Mouse (Mus musculus): ENCODE measurements around the gene Tmem106c. TPM values are rescaled to one million over a fixed set of nuclear protein-coding genes. Genes with fewer than 3 reads are reported as not detected.

The Tmem106c gene
- polyA plus RNA-seq (2011; ENCODE audit: insufficient read length, low read depth, missing spikeins), result 29.1 and 32.0 TPM in 2 replicates

GRCm38 (mm10) chr15:97963989-97964835 is at the start of gene Tmem106c:
Gene Tmem106c (plus strand): TSS chr15:97964200.
- no peaks in the 10 kb centered on the region for H3K4me1 ChIP-seq (ENCODE audit: control insufficient read depth, insufficient read depth, low read length)
- peak within 1 kb of the TSS; percentile 21; the same call in 1 of the 2 replicates for H3K27ac ChIP-seq (ENCODE audit: insufficient read depth, low read length)
- H3K4me3 ChIP-seq (ENCODE audit: insufficient read depth, low read length), result peak within 1 kb of the TSS; percentile 87
- TF ChIP-seq CTCF (IDR thresholded peaks at IDR 0.05; ENCODE audit: borderline replicate concordance, insufficient read depth, low read length), result peak; percentile 71
- peak; percentile 78 for TF ChIP-seq POLR2A (IDR thresholded peaks at IDR 0.05; ENCODE audit: low read depth, low read length)

GRCm38 (mm10) chr15:97914331-97914747 is 49.7 kb upstream of the Tmem106c start:
- TF ChIP-seq CTCF (IDR thresholded peaks at IDR 0.05; ENCODE audit: borderline replicate concordance, insufficient read depth, low read length), result no peak
- TF ChIP-seq POLR2A (IDR thresholded peaks at IDR 0.05; ENCODE audit: low read depth, low read length), result no peak

GRCm38 (mm10) chr15:97917994-97918393 is 46.0 kb upstream of the Tmem106c start:
- Histone ChIP-seq H3K27ac (ENCODE audit: insufficient read depth, low read length) (no peak overlapping the region), H3K4me3 (ENCODE audit: insufficient read depth, low read length) (no peak overlapping the region), H3K4me1 (ENCODE audit: control insufficient read depth, insufficient read depth, low read length) (no peaks in the 10 kb centered on the region)
- TF ChIP-seq POLR2A (IDR thresholded peaks at IDR 0.05; ENCODE audit: low read depth, low read length) (no peak), CTCF (IDR thresholded peaks at IDR 0.05; ENCODE audit: borderline replicate concordance, insufficient read depth, low read length) (no peak)

More at GRCm38 (mm10) chr15:97914331-97914747, 49.7 kb upstream of the Tmem106c start:
- Histone ChIP-seq H3K4me3 (ENCODE audit: insufficient read depth, low read length) (no peak overlapping the region), H3K27ac (ENCODE audit: insufficient read depth, low read length) (no peak overlapping the region), H3K4me1 (ENCODE audit: control insufficient read depth, insufficient read depth, low read length) (no peaks in the 10 kb centered on the region)

- TF ChIP-seq POLR2A (IDR thresholded peaks at IDR 0.05; ENCODE audit: low read depth, low read length) (no peak), CTCF (IDR thresholded peaks at IDR 0.05; ENCODE audit: borderline replicate concordance, insufficient read depth, low read length) (no peak)
- Histone ChIP-seq H3K27ac (ENCODE audit: insufficient read depth, low read length) (no peak overlapping the region), H3K4me3 (ENCODE audit: insufficient read depth, low read length) (no peak overlapping the region), H3K4me1 (ENCODE audit: control insufficient read depth, insufficient read depth, low read length) (no peaks in the 10 kb centered on the region)
These were observed 44.8 kb upstream of the Tmem106c start for GRCm38 (mm10) chr15:97919217-97919616.

GRCm38 (mm10) chr15:97920306-97920705 is 43.7 kb upstream of the Tmem106c start:
- no peaks in the 10 kb centered on the region for H3K4me1 ChIP-seq (ENCODE audit: control insufficient read depth, insufficient read depth, low read length)
- no peak overlapping the region for H3K27ac ChIP-seq (ENCODE audit: insufficient read depth, low read length)
- TF ChIP-seq CTCF (IDR thresholded peaks at IDR 0.05; ENCODE audit: borderline replicate concordance, insufficient read depth, low read length) (no peak), POLR2A (IDR thresholded peaks at IDR 0.05; ENCODE audit: low read depth, low read length) (no peak)
- no peak overlapping the region for H3K4me3 ChIP-seq (ENCODE audit: insufficient read depth, low read length)

GRCm38 (mm10) chr15:97921796-97922195 is 42.2 kb upstream of the Tmem106c start:
- H3K27ac ChIP-seq (ENCODE audit: insufficient read depth, low read length), result no peak overlapping the region
- TF ChIP-seq CTCF (IDR thresholded peaks at IDR 0.05; ENCODE audit: borderline replicate concordance, insufficient read depth, low read length) (no peak), POLR2A (IDR thresholded peaks at IDR 0.05; ENCODE audit: low read depth, low read length) (no peak)
- H3K4me1 ChIP-seq (ENCODE audit: control insufficient read depth, insufficient read depth, low read length), result no peaks in the 10 kb centered on the region
- no peak overlapping the region for H3K4me3 ChIP-seq (ENCODE audit: insufficient read depth, low read length)

GRCm38 (mm10) chr15:97922421-97922820 is 41.6 kb upstream of the Tmem106c start:
- Histone ChIP-seq H3K4me3 (ENCODE audit: insufficient read depth, low read length) (no peak overlapping the region), H3K4me1 (ENCODE audit: control insufficient read depth, insufficient read depth, low read length) (no peaks in the 10 kb centered on the region), H3K27ac (ENCODE audit: insufficient read depth, low read length) (no peak overlapping the region)
- no peak for TF ChIP-seq CTCF (IDR thresholded peaks at IDR 0.05; ENCODE audit: borderline replicate concordance, insufficient read depth, low read length)
- no peak for TF ChIP-seq POLR2A (IDR thresholded peaks at IDR 0.05; ENCODE audit: low read depth, low read length)

- no peak for TF ChIP-seq POLR2A (IDR thresholded peaks at IDR 0.05; ENCODE audit: low read depth, low read length)
- no peak for TF ChIP-seq CTCF (IDR thresholded peaks at IDR 0.05; ENCODE audit: borderline replicate concordance, insufficient read depth, low read length)
- Histone ChIP-seq H3K4me1 (ENCODE audit: control insufficient read depth, insufficient read depth, low read length) (no peaks in the 10 kb centered on the region), H3K4me3 (ENCODE audit: insufficient read depth, low read length) (no peak overlapping the region), H3K27ac (ENCODE audit: insufficient read depth, low read length) (no peak overlapping the region)
These were observed 37.0 kb upstream of the Tmem106c start for GRCm38 (mm10) chr15:97927018-97927417.

- H3K4me1 ChIP-seq (ENCODE audit: control insufficient read depth, insufficient read depth, low read length), result no peaks in the 10 kb centered on the region
- H3K27ac ChIP-seq (ENCODE audit: insufficient read depth, low read length), result no peak overlapping the region
- H3K4me3 ChIP-seq (ENCODE audit: insufficient read depth, low read length), result no peak overlapping the region
- TF ChIP-seq CTCF (IDR thresholded peaks at IDR 0.05; ENCODE audit: borderline replicate concordance, insufficient read depth, low read length) (no peak), POLR2A (IDR thresholded peaks at IDR 0.05; ENCODE audit: low read depth, low read length) (no peak)
These were observed 36.2 kb upstream of the Tmem106c start for GRCm38 (mm10) chr15:97927821-97928220.

GRCm38 (mm10) chr15:97929259-97929824 is 34.7 kb upstream of the Tmem106c start:
- TF ChIP-seq CTCF (IDR thresholded peaks at IDR 0.05; ENCODE audit: borderline replicate concordance, insufficient read depth, low read length) (no peak), POLR2A (IDR thresholded peaks at IDR 0.05; ENCODE audit: low read depth, low read length) (no peak)
- Histone ChIP-seq H3K4me1 (ENCODE audit: control insufficient read depth, insufficient read depth, low read length) (no peaks in the 10 kb centered on the region), H3K4me3 (ENCODE audit: insufficient read depth, low read length) (no peak overlapping the region), H3K27ac (ENCODE audit: insufficient read depth, low read length) (no peak overlapping the region)

Data from embryonic fibroblast, embryonic 13.5 days (primary cell).